Mouse (Mus musculus): ENCODE measurements at regions not wholly inside any gene's neighbourhood (a gene's known extent, or its start where the extent isn't known, plus 50 kb on each side); places are given as distances from the start of the nearest gene placed in this dataset.
A peak's percentile ranks its signal among the peaks of the same experiment; 100 is the strongest.

- peak; percentile 52; the same call in 1 of the 2 replicates for TF ChIP-seq CTCF (IDR thresholded peaks at IDR 0.05; ENCODE audit: extremely low read depth, insufficient read depth, low read length)
- TF ChIP-seq POLR2A (IDR thresholded peaks at IDR 0.05; ENCODE audit: extremely low read depth, insufficient read depth, low read length): no peak
Measured at GRCm38 (mm10) chr4:101366905-101367679, 52.0 kb upstream of the Ak4 start.

Data from cortical plate, adult 2 months (tissue).